Mouse (Mus musculus) small intestine, adult 2 months (tissue): ENCODE measurements around the gene Samd7. TPM values are rescaled to one million over a fixed set of nuclear protein-coding genes. Genes with fewer than 3 reads are reported as not detected.
"Not testable (repeated sequence)": the region's sequence is repeated elsewhere in the genome, so short reads cannot be mapped to it uniquely, and the experiment has no call there.

Source experiments
- H3K27ac ChIP-seq: fragments of 200-500 bp; 2 replicates; pipeline ENCODE4 v1.5.1; 2012; ENCODE audit warnings: low read depth, low read length, control low read depth, inconsistent platforms; ENCODE audit not compliant: insufficient read depth
- H3K27me3 ChIP-seq: fragments of 200-500 bp; 2 replicates; pipeline ENCODE4 v1.6.1; 2012; ENCODE audit warnings: mild to moderate bottlenecking, moderate library complexity, low read length, inconsistent platforms; ENCODE audit not compliant: control insufficient read depth, insufficient read depth
- H3K36me3 ChIP-seq: fragments of 200-500 bp; 2 replicates; pipeline ENCODE4 v1.6.1; 2012; ENCODE audit warnings: mild to moderate bottlenecking, low read length, control low read depth, inconsistent platforms; ENCODE audit not compliant: control insufficient read depth, insufficient read depth
- H3K4me1 ChIP-seq: fragments of 200-500 bp; 2 replicates; pipeline ENCODE4 v1.6.1; 2012; ENCODE audit warnings: low read length, inconsistent platforms, mixed read lengths; ENCODE audit not compliant: control insufficient read depth, insufficient read depth, insufficient read length
- H3K4me3 ChIP-seq: fragments of 200-500 bp; 2 replicates; pipeline ENCODE4 v1.5.1; 2012; ENCODE audit warnings: low read depth, mild to moderate bottlenecking, control low read depth, inconsistent platforms, low read length, moderate library complexity
- CTCF ChIP-seq: fragments of 200-500 bp; IDR thresholded peaks from 2 replicates; pipeline ENCODE4 v1.5.1; 2012; ENCODE audit warnings: low read depth, mild to moderate bottlenecking, control low read depth, inconsistent platforms, low read length, moderate library complexity, mixed read lengths; ENCODE audit not compliant: insufficient replicate concordance, insufficient read length; ENCODE audit errors: extremely low read depth
- POLR2A ChIP-seq: fragments of 200-500 bp; IDR thresholded peaks from 2 replicates; pipeline ENCODE4 v1.6.1; 2012; ENCODE audit warnings: low read depth, mild to moderate bottlenecking, control low read depth, inconsistent platforms, low read length, moderate library complexity
- WGBS: fragments of 180-500 bp; shearing (Covaris S2); methylation state at CpG from one replicate; pipeline ENCODE4 v1.1.7; 2018; 5-methylcytosine and 5-hydroxymethylcytosine counted together
- polyA plus RNA-seq: library from polyadenylated mRNA; depleted of rRNA; stranded (reverse); fragments of >200 nt; gene quantifications from 2 replicates; pipeline ENCODE4 v1.2.3, GENCODE M21; 2012; rRNA removed

Gene Samd7
- polyA plus RNA-seq = not detected in 2 replicates

DNA sequence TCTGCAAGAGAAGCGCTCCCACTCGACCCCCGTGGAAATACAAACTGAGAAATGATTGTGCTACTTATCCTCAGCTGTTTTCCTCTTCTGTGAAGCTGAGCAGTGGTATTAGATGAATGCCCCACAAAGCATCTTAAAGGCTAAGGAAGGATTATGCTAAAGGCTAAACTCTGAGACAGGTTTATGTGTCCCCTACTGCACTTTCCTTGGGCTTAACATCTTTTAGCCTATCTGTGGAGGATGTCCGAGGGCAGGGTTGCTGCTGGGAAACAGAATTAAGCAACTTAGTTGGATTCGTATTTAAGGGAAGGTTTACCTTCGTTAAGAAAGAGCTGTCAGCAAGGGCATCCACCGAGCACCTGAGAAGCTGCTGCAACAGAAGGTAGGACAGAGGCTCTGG is at the start of gene Samd7:
Samd7 (plus strand) TSS at position 288 of the 400 bp plus-strand sequence.
- TF ChIP-seq CTCF (no peak), POLR2A (no peak)
- no peaks in the 10 kb centered on the region for H3K27me3 ChIP-seq
- H3K27ac ChIP-seq = no peak within 1 kb of the TSS
- H3K4me3 ChIP-seq = no peak within 1 kb of the TSS
- 84% methylated on average over 7 of the region's 7 CpGs for WGBS
- no peaks in the 10 kb centered on the region for H3K36me3 ChIP-seq
- no peaks in the 10 kb centered on the region for H3K4me1 ChIP-seq

DNA sequence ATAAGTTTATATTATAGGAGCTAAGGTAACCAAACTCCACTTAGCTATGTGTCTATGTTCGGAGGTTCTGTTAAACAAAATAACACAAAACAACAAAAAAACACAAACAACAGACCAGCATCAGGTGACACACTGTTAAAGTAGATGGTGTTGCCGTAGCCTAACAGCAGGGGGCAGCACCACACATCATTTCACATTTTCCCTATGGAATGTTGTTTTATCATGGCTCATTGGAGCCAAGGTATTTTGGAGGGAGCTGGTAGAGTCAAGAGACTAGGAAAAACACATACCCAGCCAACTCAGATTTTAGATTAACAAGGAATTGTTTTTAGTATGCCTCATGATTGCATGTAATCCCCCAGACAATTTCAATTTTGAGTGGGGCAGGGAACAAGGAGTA is 49.7 kb upstream of the Samd7 start:
- Histone ChIP-seq H3K27ac (no peak overlapping the region), H3K36me3 (0 out of 2 replicates have a peak, but pooled peaks cover 1% of the 10 kb centered on the region), H3K4me1 (peaks cover 3% of the 10 kb centered on the region; the same call in 1 of the 2 replicates), H3K27me3 (no peaks in the 10 kb centered on the region), H3K4me3 (no peak overlapping the region)
- no peak for TF ChIP-seq CTCF
- TF ChIP-seq POLR2A = no peak
- 19% methylated on average over 2 of the region's 2 CpGs for WGBS

DNA sequence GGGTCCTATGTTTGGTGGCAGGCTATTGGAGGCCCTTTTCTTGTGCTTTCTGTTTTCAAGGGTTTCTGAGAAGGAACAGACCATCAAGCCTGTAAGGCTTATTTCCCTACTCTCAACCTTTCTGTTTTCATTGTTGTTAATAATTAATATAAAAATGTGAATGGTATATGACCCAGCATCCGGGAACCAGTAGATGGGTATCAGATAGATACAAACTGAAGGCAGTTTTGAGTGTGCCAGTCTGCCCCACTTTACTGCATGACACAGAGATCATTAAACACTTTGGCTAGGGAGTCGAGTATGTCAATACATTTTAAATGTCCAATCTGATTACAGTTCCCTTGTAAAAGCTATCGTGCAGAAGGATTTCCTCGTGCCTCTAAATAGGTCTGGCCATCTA is 48.2 kb upstream of the Samd7 start:
- Histone ChIP-seq H3K36me3 (0 out of 2 replicates have a peak, but pooled peaks cover 1% of the 10 kb centered on the region), H3K4me3 (no peak overlapping the region), H3K27me3 (no peaks in the 10 kb centered on the region), H3K27ac (peak overlapping the region; percentile 47), H3K4me1 (peaks cover 3% of the 10 kb centered on the region; the same call in 1 of the 2 replicates)
- 23% methylated on average over 4 of the region's 4 CpGs for WGBS
- no peak for TF ChIP-seq CTCF
- TF ChIP-seq POLR2A = no peak

DNA sequence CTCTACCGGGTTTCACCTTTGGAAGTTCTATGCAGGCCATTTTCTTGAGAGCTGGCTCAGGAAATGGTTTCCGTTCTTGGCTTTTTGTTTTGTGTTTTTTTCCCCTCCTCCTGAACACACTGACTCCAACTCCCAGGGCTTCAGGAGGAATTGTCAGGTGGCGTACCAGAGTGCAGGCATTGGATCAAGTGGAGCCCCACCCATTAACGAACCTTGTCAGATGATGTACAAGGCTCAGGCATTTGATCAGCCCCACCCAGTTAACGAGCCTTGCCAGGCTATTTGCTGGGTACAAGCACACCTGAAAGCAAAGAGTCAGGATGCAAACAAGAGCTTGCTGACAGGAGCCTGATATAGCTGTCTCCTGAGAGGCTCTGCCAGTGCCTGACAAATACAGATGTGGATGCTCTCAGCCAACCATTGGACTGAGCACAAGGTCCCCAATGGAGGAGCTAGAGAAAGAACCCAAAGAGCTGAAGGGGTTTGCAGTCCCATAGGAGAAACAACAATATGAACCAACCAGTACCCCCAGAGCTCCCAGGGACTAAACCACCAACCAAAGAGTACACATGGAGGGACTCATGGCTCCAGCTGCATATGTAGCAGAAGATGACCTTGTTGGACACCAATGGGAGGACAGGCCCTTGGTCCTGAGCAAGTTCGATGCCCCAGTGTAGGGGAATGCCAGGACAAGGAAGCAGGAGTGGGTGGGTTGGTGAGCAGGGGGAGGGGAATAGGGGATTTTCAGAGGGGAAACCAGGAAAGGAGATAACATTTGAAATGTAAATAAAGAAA is 46.2 kb upstream of the Samd7 start, which contains the start of gene Lrrc31:
Lrrc31 (minus strand) TSS at position 133 of the 795 bp plus-strand sequence.
- not testable (repeated sequence) for H3K27me3 ChIP-seq, H3K36me3 ChIP-seq, H3K4me1 ChIP-seq
- Histone ChIP-seq H3K4me3 (peak within 1 kb of the TSS; percentile 62), H3K27ac (peak within 1 kb of the TSS; percentile 72)
- WGBS = 26% methylated on average over 6 of the region's 6 CpGs

DNA sequence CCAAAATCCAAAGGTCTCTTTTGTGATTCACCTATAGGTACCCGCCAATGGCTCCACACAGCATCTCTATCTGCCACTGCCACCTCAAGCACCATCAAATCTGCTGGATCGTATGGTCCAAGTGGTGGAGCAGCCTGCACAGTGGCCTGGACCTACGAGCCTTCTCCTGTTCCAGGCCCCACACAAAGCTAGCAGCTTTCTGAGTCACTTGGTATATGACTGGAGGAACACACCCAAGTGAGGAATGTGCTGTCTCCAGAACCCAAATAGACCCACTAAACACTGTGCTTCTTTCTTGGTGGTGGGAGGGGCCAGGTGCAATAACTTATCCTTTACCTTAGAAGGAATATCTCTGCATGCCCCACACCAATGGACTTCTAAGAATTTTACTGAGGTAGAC is 40.1 kb upstream of the Samd7 start:
- Histone ChIP-seq H3K36me3 (no peaks in the 10 kb centered on the region), H3K4me1 (no peaks in the 10 kb centered on the region), H3K27ac (no peak overlapping the region), H3K4me3 (no peak overlapping the region), H3K27me3 (no peaks in the 10 kb centered on the region)
- TF ChIP-seq POLR2A (no peak), CTCF (no peak)
- 73% methylated on average over 3 of the region's 3 CpGs for WGBS

DNA sequence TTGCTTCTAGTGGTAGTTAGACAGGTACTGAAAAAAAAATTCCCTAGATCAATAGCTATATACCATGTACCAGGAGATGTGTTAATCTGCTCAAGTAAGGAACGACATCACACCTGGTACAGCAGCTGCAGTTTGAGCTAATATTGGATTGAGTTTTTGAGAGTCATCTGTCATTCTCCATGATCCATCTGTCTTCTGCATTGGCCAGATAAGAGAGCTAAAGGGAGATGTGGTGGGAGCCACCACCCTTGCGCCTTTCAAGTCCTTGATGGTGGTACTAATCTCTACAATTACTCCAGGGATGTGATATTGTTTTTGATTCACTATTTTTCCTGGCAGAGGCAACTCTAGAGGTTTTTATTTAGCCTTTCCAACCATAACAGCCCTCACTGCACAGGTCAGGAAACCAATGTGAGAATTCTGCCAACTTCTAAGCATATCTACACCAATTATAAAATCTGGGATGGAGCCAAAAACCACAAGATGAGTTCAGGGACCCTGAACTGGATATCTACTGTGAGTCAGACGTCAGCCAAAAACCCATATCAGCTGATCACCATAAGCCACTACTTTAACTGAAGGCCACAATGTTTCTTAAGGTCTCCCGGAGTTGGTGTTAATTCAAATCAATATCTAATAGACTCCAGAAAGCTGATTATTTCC is 39.3 kb upstream of the Samd7 start:
- Histone ChIP-seq H3K27ac (no peak overlapping the region), H3K36me3 (no peaks in the 10 kb centered on the region), H3K4me1 (no peaks in the 10 kb centered on the region), H3K27me3 (no peaks in the 10 kb centered on the region), H3K4me3 (no peak overlapping the region)
- TF ChIP-seq CTCF = no peak
- TF ChIP-seq POLR2A = no peak
- WGBS = 44% methylated on average over 4 of the region's 4 CpGs

DNA sequence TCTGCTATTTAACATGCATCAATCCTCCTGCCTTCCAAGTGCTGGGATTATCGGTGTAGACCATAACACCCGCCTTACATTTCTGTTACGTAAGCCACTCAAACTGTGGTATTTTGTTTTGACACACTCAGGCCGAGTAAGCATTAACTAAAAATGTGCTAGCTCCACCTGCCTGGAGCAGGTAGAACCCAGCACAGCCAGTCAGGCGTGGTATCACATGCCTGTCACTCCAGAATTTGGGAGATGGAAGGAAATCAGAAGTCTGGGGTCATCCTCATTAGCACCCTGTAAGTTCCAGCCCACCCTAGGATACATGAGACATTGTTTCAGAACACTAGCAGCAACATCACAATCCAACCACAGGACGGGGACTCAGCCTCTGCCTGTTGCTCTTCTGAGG is 35.9 kb upstream of the Samd7 start:
- no peaks in the 10 kb centered on the region for H3K27me3 ChIP-seq
- 79% methylated on average over 6 of the region's 6 CpGs for WGBS
- H3K4me3 ChIP-seq = no peak overlapping the region
- TF ChIP-seq POLR2A (no peak), CTCF (no peak)
- H3K36me3 ChIP-seq = no peaks in the 10 kb centered on the region
- no peak overlapping the region for H3K27ac ChIP-seq
- H3K4me1 ChIP-seq = no peaks in the 10 kb centered on the region
